Mouse (Mus musculus) embryonic facial prominence, embryonic 12.5 days (tissue): ENCODE measurements around the gene Vps8. TPM values are rescaled to one million over a fixed set of nuclear protein-coding genes. Genes with fewer than 3 reads are reported as not detected.

Source experiments
- ATAC-seq: fragments of 200-750 bp; cut with Nextera tagmentation; 2 replicates; pipeline ENCODE4 v1.8.0; 2017; ENCODE audit not compliant: insufficient number of reproducible peaks, insufficient read depth, low FRiP score, low TSS enrichment
- H3K27ac ChIP-seq: fragments of 300-500 bp; sonication (generic); 2 replicates; pipeline ENCODE4 v1.5.1; 2016; ENCODE audit warnings: mild to moderate bottlenecking
- H3K27me3 ChIP-seq: fragments of 300-500 bp; sonication (generic); 2 replicates; pipeline ENCODE4 v1.6.1; 2016; ENCODE audit warnings: mild to moderate bottlenecking, moderate library complexity
- H3K36me3 ChIP-seq: fragments of 300-500 bp; sonication (generic); 2 replicates; pipeline ENCODE4 v1.6.1; 2016; ENCODE audit warnings: mild to moderate bottlenecking
- H3K4me1 ChIP-seq: fragments of 300-500 bp; sonication (generic); 2 replicates; pipeline ENCODE4 v1.6.1; 2016
- H3K4me2 ChIP-seq: fragments of 300-500 bp; sonication (generic); replicated peaks from 2 replicates; pipeline ENCODE4 v1.6.1; 2016; ENCODE audit warnings: mild to moderate bottlenecking, moderate library complexity
- H3K4me3 ChIP-seq: fragments of 300-500 bp; sonication (generic); 2 replicates; pipeline ENCODE4 v1.5.1; 2016; ENCODE audit warnings: mild to moderate bottlenecking
- H3K9ac ChIP-seq: fragments of 300-500 bp; sonication (generic); 2 replicates; pipeline ENCODE4 v1.6.1; 2016; ENCODE audit warnings: mild to moderate bottlenecking, moderate library complexity
- H3K9me3 ChIP-seq: fragments of 300-500 bp; sonication (generic); 2 replicates; pipeline ENCODE4 v1.6.1; 2016; ENCODE audit warnings: mild to moderate bottlenecking, moderate library complexity
- WGBS: fragments of 180-500 bp; shearing (Covaris S2); methylation state at CpG from one replicate; pipeline ENCODE4 v1.1.7; 2016; 5-methylcytosine and 5-hydroxymethylcytosine counted together
- polyA plus RNA-seq: library from polyadenylated mRNA; unstranded; fragments of >200 nt; fragmentation: Nextera tagmentation; extraction: Ambion mirVana; gene quantifications from 2 replicates; pipeline ENCODE4 v1.2.1, GENCODE M21; 2016

The Vps8 gene
- polyA plus RNA-seq, 1 experiment from 2014 or later = 16.7 TPM

DNA sequence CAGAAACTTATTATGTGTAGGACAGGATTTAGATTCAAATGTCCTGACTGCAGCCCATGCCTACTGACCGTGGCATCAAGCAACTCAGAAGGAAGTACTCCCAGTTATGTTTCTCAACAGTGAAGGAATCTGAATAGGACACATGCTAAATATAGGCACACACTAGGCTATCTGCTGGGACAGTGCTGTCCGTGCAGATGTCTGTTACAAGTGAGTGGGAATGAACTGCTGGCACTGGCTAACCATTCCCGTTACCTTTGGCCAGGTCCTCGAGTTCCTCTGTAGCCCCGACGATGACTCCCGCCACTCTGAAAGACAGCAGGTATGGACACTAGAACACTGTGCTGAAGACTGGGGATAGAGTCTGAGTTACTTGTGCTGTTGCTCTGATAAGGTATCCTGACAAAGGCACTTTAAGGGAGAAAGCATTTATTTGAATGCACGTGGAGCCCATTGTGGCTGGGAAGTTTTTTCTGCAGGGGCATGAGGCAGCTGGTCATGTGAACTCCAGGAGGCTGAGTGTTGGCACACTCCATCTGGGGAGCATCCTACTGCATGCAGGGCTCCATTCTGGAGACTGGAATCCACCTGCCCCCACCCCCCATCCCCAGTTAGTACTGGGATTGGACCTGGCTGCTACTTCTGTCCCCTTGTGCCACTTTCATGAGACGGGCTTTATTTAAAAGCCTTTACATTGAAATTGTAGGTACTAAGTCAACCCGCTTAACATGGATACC is 104.5 kb downstream of the Vps8 start:
- no peaks in the 10 kb centered on the region for H3K36me3 ChIP-seq
- H3K27me3 ChIP-seq = no peaks in the 10 kb centered on the region
- H3K4me3 ChIP-seq = no peak overlapping the region
- H3K4me2 ChIP-seq = no peak overlapping the region
- 92% methylated on average over 10 of the region's 10 CpGs for WGBS
- no peak overlapping the region for H3K9ac ChIP-seq
- no peak overlapping the region for H3K27ac ChIP-seq
- no peaks in the 10 kb centered on the region for H3K9me3 ChIP-seq
- no peak for ATAC-seq
- no peaks in the 10 kb centered on the region for H3K4me1 ChIP-seq

DNA sequence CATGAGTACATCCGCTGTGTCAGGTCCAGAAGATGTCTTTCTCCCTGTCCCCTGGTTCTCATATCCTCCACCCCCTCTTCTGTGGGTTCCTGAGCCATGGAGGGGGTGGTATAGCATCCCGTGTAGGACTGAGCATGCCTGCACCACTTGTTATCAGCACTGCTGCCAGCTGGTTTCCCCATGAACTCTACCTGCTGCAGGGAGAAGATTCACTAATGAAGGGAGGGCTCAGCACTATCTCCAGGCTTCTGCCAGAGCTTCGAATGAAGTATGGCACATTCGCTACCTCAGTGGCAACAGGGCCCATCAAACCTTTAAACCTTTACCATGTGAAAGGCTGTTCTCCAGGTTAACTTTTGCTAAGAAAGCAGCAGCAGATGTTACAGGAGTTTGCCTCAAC is 110.6 kb downstream of the Vps8 start:
- no peaks in the 10 kb centered on the region for H3K9me3 ChIP-seq
- no peak overlapping the region for H3K9ac ChIP-seq
- H3K36me3 ChIP-seq = no peaks in the 10 kb centered on the region
- H3K27ac ChIP-seq = no peak overlapping the region
- WGBS = 88% methylated on average over 4 of the region's 4 CpGs
- no peak overlapping the region for H3K4me3 ChIP-seq
- H3K4me1 ChIP-seq = no peaks in the 10 kb centered on the region
- H3K27me3 ChIP-seq = no peaks in the 10 kb centered on the region
- ATAC-seq = no peak
- H3K4me2 ChIP-seq = no peak overlapping the region

DNA sequence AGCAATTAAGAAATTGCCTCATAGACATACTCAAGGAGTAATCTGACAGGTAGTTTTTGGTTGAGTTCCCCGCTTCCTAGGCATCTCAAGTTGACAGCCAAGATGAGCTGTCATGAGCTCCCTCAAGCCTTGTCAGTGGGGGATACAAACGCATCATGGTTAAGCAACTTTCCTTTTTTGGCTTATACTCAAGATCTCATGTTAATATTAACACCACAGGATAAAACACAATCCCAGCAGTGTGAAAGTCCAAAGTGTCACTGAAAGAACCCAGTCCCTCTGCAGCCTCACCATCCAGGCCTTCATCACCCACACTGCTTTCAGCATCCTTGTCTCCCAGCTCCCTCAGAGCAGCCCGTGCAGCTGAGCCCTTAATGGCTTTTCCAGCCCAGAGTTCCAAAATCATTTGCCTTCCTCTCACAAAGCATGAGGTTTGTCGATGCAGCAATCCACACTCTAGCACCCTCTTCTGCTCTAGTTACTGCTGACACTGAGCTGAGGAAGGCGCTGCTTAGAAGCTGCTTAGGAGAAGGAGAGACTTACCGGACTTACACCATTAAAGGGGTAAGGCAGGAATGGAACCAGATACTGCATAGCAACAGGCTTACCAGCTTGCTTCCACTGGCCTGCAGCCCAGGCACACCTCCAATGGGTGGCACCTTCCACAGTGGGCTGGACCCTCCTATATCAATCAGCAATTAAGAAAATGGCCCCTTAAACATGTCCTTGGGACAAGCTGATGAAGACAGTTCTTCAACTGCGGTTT is 113.5 kb downstream of the Vps8 start:
- ATAC-seq = no peak
- WGBS = 85% methylated on average over 7 of the region's 7 CpGs
- no peaks in the 10 kb centered on the region for H3K36me3 ChIP-seq
- no peaks in the 10 kb centered on the region for H3K4me1 ChIP-seq
- no peak overlapping the region for H3K9ac ChIP-seq
- H3K9me3 ChIP-seq = no peaks in the 10 kb centered on the region
- no peak overlapping the region for H3K27ac ChIP-seq
- no peaks in the 10 kb centered on the region for H3K27me3 ChIP-seq
- no peak overlapping the region for H3K4me2 ChIP-seq
- H3K4me3 ChIP-seq = no peak overlapping the region

DNA sequence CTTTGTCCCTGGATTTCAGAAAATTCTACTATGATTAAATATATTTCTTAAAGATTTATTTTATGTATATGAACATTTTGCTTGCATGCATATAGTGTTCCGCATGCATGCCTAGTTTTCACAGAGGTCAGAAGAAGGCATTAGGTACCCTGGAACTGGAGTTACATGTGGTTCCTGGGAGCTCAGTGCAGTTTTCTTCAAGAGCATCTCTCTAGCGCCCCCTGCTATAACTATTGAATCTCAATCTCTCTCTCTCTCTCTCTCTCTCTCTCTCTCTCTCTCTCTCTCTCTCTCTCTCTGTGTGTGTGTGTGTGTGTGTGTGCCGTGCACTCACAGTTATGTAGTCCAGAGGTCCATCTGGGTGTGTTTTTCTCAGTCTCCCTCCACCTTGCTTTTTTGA is 114.4 kb downstream of the Vps8 start:
- no peaks in the 10 kb centered on the region for H3K9me3 ChIP-seq
- no peak overlapping the region for H3K4me3 ChIP-seq
- WGBS = 65% methylated on average over 3 of the region's 3 CpGs
- H3K27ac ChIP-seq = no peak overlapping the region
- no peaks in the 10 kb centered on the region for H3K27me3 ChIP-seq
- no peak overlapping the region for H3K9ac ChIP-seq
- H3K4me2 ChIP-seq = no peak overlapping the region
- H3K4me1 ChIP-seq = no peaks in the 10 kb centered on the region
- no peaks in the 10 kb centered on the region for H3K36me3 ChIP-seq
- no peak for ATAC-seq

DNA sequence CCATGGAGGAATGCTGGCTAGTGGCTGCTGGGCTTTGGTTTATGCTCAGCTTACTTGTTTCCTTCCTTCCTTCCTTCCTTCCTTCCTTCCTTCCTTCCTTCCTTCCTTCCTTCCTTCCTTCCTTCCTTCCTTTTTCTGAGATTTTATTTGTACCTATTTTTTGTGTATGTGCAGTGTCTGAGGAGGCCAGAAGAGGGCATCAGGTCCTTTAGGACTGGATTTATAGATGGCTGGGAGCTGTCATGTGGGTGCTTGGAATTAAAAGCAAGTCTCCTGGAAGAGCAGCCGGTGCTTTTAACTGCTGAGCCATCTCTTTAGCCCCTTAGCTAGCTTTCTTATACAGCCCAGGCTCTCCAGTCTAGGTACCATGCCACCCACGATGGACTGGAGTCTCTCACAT is 116.0 kb downstream of the Vps8 start:
- Histone ChIP-seq H3K4me1 (no peaks in the 10 kb centered on the region), H3K36me3 (no peaks in the 10 kb centered on the region), H3K9ac (no peak overlapping the region), H3K27ac (no peak overlapping the region), H3K4me2 (no peak overlapping the region), H3K9me3 (no peaks in the 10 kb centered on the region), H3K27me3 (no peaks in the 10 kb centered on the region), H3K4me3 (no peak overlapping the region)
- whole genome bisulfite sequencing = 60% methylated on average over 2 of the region's 2 CpGs
- no peak for ATAC-seq

DNA sequence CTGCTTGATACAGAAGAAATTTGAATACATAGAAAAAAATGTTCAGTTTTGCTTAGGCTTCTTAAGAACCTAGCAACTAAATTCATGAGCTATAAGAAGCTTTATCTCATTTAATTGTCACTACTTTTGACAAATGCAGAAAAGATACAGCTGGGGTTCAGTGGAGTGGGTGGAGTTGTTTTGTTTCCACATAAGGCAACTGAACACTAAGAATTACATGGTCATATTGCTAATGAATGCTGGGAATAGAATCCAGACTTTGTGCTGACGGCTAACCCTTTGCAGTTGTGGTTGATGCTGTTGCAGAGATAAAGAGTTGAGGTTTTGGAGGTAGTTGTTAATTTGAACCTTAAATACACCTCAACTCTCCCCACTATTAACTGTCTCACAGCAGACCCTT is 119.6 kb downstream of the Vps8 start:
- Histone ChIP-seq H3K4me1 (no peaks in the 10 kb centered on the region), H3K36me3 (no peaks in the 10 kb centered on the region), H3K9me3 (no peaks in the 10 kb centered on the region), H3K27ac (no peak overlapping the region), H3K4me3 (no peak overlapping the region), H3K4me2 (no peak overlapping the region), H3K27me3 (no peaks in the 10 kb centered on the region), H3K9ac (no peak overlapping the region)
- WGBS = 71% methylated on average over 1 of the region's 1 CpGs
- ATAC-seq = no peak

DNA sequence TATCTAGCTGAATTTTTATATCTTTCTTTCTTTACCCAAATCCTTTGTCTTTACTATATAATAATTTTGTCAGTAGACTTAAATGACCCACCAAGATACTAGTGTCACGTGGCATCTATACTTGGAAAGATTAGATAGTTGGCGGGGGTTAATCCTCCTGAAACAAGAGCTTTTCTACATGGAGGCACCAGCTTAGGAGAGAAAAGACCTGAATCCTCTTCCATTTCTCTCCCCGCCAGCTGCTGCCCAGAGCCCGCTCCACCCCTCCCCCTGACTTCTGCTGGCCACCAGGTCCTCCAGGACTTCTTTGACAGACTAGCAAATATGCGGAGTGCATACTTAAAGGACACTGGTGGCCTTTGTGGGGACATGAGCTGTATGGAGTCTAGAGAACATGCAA is 124.5 kb downstream of the Vps8 start:
- Histone ChIP-seq H3K4me2 (no peak overlapping the region), H3K9ac (no peak overlapping the region), H3K27ac (no peak overlapping the region), H3K36me3 (no peaks in the 10 kb centered on the region), H3K9me3 (no peaks in the 10 kb centered on the region), H3K27me3 (no peaks in the 10 kb centered on the region), H3K4me3 (no peak overlapping the region), H3K4me1 (no peaks in the 10 kb centered on the region)
- ATAC-seq = no peak
- 77% methylated on average over 5 of the region's 5 CpGs for WGBS

DNA sequence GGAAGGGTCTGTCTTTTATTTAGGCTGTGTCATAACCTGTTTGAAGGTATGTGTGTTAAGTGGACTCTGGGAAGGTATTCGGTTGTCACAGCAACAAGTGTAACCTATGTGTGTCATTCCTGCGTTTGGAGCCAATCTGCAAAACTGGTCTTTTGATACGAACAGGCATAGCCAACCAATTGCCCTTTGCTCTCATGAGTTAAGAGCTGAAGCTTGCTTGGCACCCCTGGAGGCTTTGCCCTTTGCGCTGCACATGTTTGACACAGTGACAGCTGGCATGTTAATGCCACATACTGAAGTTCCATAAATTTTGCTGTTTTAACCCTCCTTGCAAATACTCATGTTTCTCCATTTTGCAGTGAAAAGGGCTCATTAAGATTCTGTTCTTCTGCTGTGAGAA is 126.8 kb downstream of the Vps8 start:
- H3K27me3 ChIP-seq = no peaks in the 10 kb centered on the region
- no peak overlapping the region for H3K9ac ChIP-seq
- no peaks in the 10 kb centered on the region for H3K9me3 ChIP-seq
- 76% methylated on average over 4 of the region's 4 CpGs for WGBS
- ATAC-seq = no peak
- no peak overlapping the region for H3K4me2 ChIP-seq
- H3K27ac ChIP-seq = no peak overlapping the region
- no peaks in the 10 kb centered on the region for H3K36me3 ChIP-seq
- no peak overlapping the region for H3K4me3 ChIP-seq
- no peaks in the 10 kb centered on the region for H3K4me1 ChIP-seq

DNA sequence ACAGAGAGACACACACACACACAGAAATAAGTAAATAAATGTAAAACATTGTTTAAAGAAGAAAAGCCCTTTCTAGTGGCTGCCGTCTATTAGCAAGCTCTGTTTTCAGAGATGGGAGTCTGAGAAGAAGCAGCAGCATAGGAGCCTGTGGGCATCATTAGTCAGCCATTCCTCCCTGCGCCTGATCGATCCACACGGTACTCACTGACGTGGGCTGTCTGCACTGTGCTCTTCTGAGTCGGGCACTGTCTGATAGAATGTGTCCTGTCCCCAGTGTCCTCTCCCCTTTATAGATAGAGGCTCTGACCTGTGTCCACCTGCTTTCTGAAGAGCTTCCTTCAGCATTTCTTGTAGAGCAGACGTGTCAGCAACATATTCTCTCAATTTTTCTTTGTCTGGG is 127.5 kb downstream of the Vps8 start:
- no peak overlapping the region for H3K9ac ChIP-seq
- no peak overlapping the region for H3K27ac ChIP-seq
- no peaks in the 10 kb centered on the region for H3K4me1 ChIP-seq
- no peak overlapping the region for H3K4me2 ChIP-seq
- no peak for ATAC-seq
- H3K9me3 ChIP-seq = no peaks in the 10 kb centered on the region
- 68% methylated on average over 7 of the region's 7 CpGs for WGBS
- H3K36me3 ChIP-seq = no peaks in the 10 kb centered on the region
- H3K27me3 ChIP-seq = no peaks in the 10 kb centered on the region
- no peak overlapping the region for H3K4me3 ChIP-seq

DNA sequence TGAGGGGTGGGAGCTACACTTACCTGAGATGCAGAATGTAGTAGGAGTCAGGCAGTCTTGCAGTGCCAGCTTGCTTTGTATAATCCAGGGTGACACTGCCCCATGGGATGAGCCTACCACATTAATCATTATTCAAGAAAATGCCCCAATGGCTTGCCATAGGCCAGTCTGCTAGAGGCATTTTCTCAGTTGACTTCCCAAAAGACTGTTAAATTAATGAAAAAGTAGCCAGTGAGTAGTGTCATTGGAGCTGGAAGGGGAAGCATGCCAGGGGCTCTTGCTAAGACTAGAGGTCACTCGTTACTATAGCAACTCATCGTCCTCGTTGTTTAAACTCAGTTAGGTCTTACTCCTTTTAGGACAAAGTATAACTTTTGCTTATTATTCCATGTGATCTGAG is 130.6 kb downstream of the Vps8 start:
- H3K9ac ChIP-seq = no peak overlapping the region
- H3K36me3 ChIP-seq = no peaks in the 10 kb centered on the region
- H3K27ac ChIP-seq = no peak overlapping the region
- H3K27me3 ChIP-seq = no peaks in the 10 kb centered on the region
- ATAC-seq = no peak
- H3K4me1 ChIP-seq = no peaks in the 10 kb centered on the region
- 72% methylated on average over 3 of the region's 3 CpGs for WGBS
- H3K9me3 ChIP-seq = no peaks in the 10 kb centered on the region
- H3K4me3 ChIP-seq = no peak overlapping the region
- H3K4me2 ChIP-seq = no peak overlapping the region

DNA sequence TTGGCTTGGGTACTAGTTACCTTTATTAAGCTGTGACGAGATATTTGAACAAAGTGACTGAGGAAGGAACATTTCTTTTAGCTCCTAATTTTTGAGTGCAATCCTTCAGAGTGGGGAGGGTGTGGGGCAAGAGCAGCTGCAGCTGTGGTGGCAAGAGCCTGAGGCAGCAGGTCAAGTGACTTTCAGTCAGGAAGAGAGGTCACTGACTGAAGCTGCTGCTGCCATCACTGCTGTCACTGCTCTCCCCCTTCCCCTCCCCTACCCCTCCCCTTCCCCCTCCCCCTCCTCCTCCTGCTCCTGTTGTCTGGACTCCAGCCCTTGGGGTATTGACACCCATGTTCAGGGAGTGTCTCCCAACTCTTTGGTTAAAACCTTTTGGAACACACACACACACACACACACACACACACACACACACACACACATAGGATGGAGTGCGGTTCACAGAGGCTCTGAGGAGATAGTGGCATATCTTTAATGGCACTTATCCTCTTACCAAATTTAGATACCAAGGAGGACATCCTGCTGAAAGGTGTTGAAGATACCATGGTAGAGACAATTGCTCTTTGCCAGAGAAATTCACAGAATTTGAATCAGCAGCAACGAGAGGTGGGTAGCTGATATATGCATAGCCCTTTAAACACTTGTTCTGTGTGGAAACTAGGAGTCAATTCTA is 139.8 kb downstream of the Vps8 start:
- no peaks in the 10 kb centered on the region for H3K27me3 ChIP-seq
- no peaks in the 10 kb centered on the region for H3K36me3 ChIP-seq
- no peaks in the 10 kb centered on the region for H3K9me3 ChIP-seq
- H3K27ac ChIP-seq = no peak overlapping the region
- peaks cover 12% of the 10 kb centered on the region; the same call in 1 of the 2 replicates for H3K4me1 ChIP-seq
- no peak overlapping the region for H3K4me3 ChIP-seq
- no peak for ATAC-seq
- 60% methylated on average over 3 of the region's 3 CpGs for WGBS
- H3K9ac ChIP-seq = no peak overlapping the region
- H3K4me2 ChIP-seq = no peak overlapping the region

DNA sequence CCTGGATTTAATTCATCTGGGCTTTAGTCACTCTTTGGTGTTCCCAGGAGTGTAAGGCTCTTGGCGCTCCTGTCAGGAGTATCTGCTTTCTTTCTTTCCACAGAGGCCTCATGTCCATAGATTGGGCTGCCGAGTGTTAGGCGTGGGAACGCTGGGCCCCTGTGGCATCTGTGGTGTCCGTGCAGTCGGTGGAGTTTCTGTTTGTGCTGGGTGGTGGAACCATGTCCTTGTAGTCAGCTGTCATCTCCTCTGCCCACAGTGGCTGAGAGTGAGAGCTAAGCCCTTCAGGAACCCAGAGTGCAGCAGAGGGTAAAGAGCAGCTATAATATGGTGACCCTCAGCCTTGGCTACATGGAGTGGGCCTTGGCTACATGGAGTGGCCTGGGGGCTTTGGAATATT is 140.4 kb downstream of the Vps8 start:
- no peak for ATAC-seq
- H3K9ac ChIP-seq = no peak overlapping the region
- no peak overlapping the region for H3K4me3 ChIP-seq
- no peaks in the 10 kb centered on the region for H3K36me3 ChIP-seq
- 47% methylated on average over 6 of the region's 6 CpGs for WGBS
- H3K4me1 ChIP-seq = peaks cover 12% of the 10 kb centered on the region; the same call in 1 of the 2 replicates
- H3K27me3 ChIP-seq = no peaks in the 10 kb centered on the region
- no peaks in the 10 kb centered on the region for H3K9me3 ChIP-seq
- no peak overlapping the region for H3K27ac ChIP-seq
- H3K4me2 ChIP-seq = no peak overlapping the region
